Mouse (Mus musculus) inflammation-experienced regulatory T-cells, adult 6 months (primary cell): ENCODE measurements around the gene Ears2. TPM values are rescaled to one million over a fixed set of nuclear protein-coding genes. Genes with fewer than 3 reads are reported as not detected.
A peak's percentile ranks its signal among the peaks of the same experiment; 100 is the strongest.
"Not testable (repeated sequence)": the region's sequence is repeated elsewhere in the genome, so short reads cannot be mapped to it uniquely, and the experiment has no call there.

Experiments used
- ATAC-seq: one replicate; pipeline ENCODE4 v1.8.0; 2017
- polyA plus RNA-seq, 3 experiments: library from polyadenylated mRNA; unstranded; fragments of 100-300 nt; shearing (Covaris generic); gene quantifications; one replicate each; pipeline ENCODE4 v1.2.1; 2017

Ears2 gene
- 1 to 10 TPM; 2.4 to 7.1 (median 4.9) TPM for polyA plus RNA-seq

- ATAC-seq = peak; percentile 88
These were observed at the start of gene Ears2, which contains the start of gene Ubfd1 for GRCm38 (mm10) chr7:122066945-122067516. Ears2 (minus strand) TSS chr7:122067263. Ubfd1 (plus strand) TSS chr7:122067175.

DNA sequence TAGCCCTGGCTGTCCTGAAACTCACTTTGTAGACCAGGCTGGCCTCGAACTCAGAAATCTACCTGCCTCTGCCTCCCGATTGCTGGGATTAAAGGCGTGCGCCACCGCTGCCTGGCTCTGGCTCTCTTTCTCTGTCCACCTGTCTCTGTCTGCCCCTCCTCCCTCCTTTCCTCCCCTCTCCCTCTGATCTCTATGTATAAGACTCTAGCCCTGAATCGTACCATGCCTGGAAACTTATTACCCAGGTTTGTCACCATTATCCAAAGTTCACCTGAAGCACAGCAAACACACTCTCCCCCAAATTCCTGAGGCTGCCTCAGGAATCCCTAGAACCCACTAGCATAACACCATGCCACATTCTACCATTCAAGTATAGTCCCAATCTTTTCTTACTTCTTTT is 41.1 kb upstream of the Ears2 start:
- no peak for ATAC-seq

DNA sequence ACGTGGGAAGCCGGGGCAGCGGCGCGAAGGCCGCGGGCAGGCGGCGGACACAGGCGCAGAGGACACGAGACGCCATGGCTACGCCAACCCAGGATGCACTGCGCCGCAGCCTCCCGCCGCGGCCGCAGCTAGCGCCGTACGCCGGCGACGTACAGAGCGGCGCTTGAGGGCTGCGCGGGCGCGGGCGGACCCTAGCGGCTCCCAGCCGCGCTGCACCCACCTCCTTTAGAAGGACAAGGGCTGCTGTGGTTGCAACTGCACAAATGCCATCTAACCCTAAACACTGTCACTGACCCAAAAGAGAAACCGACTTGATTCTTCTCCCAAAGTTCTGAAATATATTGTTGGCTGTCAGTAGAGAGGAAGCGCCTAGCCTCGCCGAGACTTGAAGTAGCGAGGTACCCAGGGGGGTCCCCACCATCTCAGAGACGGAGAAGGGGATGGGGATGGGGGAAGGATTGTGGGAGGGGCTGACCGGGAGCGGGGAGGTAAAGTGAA is 34.7 kb upstream of the Ears2 start, which contains the start of gene Ndufab1:
Ndufab1 (minus strand) TSS at position 140 of the 498 bp plus-strand sequence.
- ATAC-seq = peak; percentile 97

DNA sequence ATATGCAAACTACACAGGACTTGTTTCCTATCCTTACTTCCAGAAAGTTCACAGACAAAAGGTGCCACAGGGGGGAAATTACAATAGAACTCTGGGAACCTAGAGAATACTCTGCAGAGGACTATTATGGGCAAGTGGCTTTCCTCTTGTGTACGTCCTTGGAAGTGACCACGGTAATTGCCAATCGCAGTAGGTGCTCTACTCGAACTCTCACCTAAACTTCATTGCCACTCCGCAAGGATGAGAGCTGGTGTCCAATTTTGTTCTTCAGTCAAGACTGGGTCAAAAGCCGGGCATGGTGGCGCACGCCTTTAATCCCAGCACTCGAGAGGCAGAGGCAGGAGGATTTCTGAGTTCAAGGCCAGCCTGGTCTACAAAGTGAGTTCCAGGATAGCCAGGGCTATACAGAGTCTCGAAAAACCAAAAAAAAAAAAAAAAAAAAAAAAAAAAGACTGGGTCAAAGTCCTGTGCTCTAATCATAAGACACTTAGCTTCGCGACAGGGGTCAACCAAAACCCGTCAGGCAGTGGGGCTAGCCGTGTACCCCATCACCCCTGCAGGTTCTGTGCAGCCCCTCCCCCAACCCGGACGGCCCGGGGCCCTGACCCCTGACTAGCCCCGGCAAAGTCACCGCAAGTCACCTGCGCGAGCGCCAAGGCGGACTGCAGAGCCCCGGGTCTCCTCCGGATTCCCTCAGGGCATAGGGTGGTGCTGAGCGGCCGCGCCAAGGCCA is 34.1 kb upstream of the Ears2 start:
- ATAC-seq = not testable (repeated sequence)

GRCm38 (mm10) chr7:122099222-122099621 is 32.2 kb upstream of the Ears2 start:
- ATAC-seq = peak; percentile 64

DNA sequence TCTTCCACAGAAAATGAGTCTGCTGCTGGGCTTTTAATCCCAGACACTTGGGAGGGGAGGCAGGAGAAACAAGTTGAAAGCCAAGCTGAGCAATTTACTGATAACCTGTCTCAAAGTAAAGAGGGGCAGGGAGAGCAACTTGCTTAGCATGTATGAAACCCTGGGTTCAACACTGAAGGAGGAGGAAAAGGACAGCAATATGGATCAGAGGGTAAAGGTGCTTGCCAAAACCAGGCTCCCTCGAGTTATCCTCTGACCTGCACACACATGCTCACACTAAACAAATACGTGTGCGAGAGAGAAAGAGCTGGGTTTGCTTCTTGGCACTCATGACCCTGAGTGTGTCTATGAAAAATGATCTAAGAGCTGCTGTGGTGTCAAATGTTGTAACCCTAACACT is 30.9 kb upstream of the Ears2 start:
- no peak for ATAC-seq

DNA sequence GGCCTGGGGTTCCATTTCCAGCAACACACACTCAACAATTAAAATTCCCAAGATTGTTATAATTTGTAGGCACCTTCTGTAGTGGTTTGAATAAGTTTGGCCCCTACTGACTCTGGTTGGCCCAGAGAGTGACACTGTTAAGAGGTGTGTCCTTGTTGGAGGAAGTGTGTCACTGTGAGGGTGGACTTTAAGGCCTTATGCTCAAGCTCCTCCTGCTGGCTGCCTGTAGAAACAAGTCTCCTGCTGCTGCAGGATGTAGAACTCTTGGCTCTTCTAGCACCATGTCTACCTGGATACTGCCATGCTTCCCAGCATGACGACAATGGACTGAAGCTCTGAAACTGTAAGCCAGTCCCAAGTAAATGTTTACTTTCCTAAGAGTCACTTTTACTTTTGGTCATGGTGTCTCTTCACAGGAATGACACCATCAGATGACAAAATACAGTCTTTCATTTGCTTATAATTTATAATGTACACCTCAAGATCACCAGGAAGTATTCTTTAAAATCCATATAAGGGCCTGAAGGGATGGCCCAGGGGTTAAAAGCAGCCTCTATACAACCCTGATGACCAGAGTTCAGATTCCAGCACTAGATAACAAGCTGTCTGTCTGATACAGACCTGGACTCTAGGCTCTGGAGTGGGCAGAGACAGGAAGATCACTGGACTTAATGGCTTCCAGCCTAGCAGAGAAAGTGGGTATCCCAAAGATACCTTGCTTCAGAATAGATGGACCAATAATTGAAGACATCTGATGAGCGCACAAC is 27.7 kb upstream of the Ears2 start:
- ATAC-seq = no peak

DNA sequence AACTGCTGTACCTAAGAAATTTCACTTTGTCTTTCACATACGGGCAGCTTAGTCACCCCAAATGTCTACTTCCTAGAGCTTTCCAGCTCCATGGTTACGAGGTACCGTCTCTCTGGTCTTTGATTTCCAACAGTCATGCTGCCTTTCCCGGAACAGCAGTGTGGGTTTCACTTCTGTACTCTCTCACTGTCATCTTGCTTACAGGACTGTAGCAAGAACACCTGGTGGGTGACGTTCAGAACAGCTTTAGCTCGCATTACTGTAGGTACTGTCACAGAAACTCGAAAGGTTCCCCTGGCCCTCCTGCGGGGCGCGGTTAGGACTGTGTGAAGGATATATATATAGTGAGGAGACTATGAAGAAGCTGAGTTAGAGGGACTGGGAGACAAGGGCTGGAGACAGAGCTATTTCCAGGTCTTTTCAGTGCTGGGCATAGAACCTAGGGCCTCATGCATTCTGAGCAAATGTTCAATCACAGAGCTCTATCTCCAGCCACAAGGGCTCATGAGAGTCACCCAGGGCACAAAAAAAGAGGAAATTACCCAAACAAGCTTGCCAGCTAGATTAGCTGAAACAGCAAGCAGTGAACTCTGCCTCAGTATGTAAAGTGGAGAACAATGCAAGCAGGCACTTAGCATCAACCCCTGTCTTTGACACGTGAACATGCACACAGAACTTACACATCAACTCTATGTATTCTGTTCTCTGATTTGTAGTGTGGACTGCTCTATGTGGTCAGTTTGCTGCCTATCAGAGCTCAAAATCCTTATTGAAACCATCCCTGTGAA is 20.3 kb upstream of the Ears2 start:
- no peak for ATAC-seq

DNA sequence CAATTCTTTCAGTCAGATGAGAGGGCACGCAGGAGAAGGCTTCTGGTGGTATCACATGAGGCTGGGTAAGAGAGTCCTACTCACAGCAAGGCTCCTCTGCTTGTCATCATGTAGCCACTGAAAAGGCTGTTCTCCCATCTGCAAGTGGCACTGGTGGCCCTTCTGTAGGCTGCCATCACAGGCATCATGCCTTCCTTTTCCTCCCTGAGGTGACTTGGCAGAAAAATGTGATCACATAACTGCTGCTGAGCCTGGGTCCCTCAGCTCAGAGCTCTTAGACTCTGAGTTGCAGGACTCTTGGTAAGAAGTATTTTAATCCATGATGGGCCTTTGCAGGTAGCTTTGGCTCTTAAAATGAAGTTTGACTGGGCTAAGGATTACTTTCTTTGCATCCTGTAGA is 14.0 kb upstream of the Ears2 start:
- no peak for ATAC-seq

- ATAC-seq = no peak
These were observed 12.9 kb upstream of the Ears2 start for GRCm38 (mm10) chr7:122079798-122080554.

- no peak for ATAC-seq
These were observed 7.3 kb upstream of the Ears2 start for GRCm38 (mm10) chr7:122074374-122074773.

GRCm38 (mm10) chr7:122067517-122068381 is 686 bp upstream of the Ears2 start:
- ATAC-seq = no peak

GRCm38 (mm10) chr7:122066102-122066944 is 740 bp downstream of the Ears2 start:
- ATAC-seq = peak; percentile 49

- no peak for ATAC-seq
These were observed 1.4 kb downstream of the Ears2 start for GRCm38 (mm10) chr7:122065656-122066055.

- ATAC-seq = no peak
These were observed 10.4 kb downstream of the Ears2 start for GRCm38 (mm10) chr7:122056633-122057032.

DNA sequence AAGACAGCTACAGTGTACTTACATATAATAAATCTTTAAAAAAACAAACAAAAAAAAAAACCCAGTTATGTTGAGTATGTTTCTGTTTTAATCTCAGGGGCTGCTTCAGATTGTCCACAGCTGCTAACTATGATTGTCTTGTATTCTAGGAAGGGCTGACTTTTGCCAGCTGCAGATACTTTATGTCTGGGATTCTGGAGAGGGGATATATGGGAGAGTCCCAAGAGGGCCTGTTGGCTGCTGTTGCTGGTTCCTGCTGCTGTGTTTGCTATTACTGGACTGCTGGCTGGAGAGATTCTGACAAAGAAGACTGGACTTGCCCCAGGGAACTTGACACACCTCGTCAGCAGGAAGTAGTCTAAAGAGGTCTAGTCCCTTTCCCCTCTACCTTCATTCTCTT is 16.2 kb downstream of the Ears2 start:
- no peak for ATAC-seq

- ATAC-seq = no peak
These were observed 18.9 kb downstream of the Ears2 start for GRCm38 (mm10) chr7:122048191-122048590.

- no peak for ATAC-seq
These were observed 20.2 kb downstream of the Ears2 start for GRCm38 (mm10) chr7:122046813-122047212.

DNA sequence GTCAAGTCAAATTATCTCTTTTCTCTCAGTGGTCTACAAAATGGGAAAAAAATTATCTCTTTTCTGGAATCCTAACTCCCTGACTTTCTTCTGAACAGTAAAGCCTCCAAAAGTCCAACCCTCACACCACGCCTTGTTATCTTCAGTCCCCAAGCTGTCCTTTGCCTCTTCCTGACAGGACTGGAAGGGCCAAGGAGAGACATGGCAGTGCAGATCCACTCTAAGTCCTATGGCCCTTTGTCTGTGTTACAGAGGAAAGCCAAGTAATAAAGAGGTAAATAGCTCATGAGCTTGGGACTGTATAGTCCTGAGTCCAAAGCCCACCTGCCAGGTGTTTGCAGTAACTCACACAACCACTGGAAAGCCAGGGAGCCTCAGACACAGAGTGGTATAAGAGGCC is 21.4 kb downstream of the Ears2 start:
- ATAC-seq = no peak

DNA sequence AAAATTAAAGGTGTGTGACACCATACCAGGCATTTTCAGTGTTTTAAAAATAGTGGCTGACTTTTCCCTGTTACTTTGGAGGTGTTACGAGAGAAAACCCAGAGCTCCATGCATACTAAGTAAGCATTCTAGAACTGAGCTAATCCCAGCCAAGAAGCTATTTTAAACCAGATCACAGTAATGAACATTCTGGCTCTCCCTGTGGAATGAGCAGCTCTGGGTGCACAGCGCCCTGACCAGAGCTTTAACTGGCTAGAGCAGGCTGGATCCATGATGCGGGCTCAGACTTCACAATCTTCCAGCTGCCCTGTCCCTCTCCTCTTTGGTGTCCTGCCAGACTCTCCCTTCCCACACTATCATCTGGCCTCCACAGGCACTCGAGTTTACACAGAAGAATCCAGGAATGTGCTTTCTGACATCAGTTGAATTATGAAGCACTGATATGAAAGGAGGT is 21.9 kb downstream of the Ears2 start:
- no peak for ATAC-seq
